Mouse (Mus musculus) neural tube, embryonic 12.5 days (tissue): ENCODE data around the gene Stam. TPM values are rescaled to one million over a fixed set of nuclear protein-coding genes. Genes with fewer than 3 reads are reported as not detected.
"Not testable (repeated sequence)": the region's sequence is repeated elsewhere in the genome, so short reads cannot be mapped to it uniquely, and the experiment has no call there.

Experiments used
- ATAC-seq: fragments of 200-750 bp; cut with Nextera tagmentation; 2 replicates; pipeline ENCODE4 v1.8.0; 2017; ENCODE audit warnings: low read depth, mild to moderate bottlenecking, moderate TSS enrichment, moderate library complexity; ENCODE audit not compliant: low FRiP score
- H3K27ac ChIP-seq: fragments of 300-500 bp; sonication (generic); 2 replicates; pipeline ENCODE4 v1.5.1; 2016
- H3K27me3 ChIP-seq: fragments of 300-500 bp; sonication (generic); replicated peaks from 2 replicates; pipeline ENCODE4 v1.6.1; 2016; ENCODE audit warnings: mild to moderate bottlenecking
- H3K36me3 ChIP-seq: fragments of 300-500 bp; sonication (generic); 2 replicates; pipeline ENCODE4 v1.6.1; 2016; ENCODE audit warnings: mild to moderate bottlenecking
- H3K4me1 ChIP-seq: fragments of 300-500 bp; sonication (generic); 2 replicates; pipeline ENCODE4 v1.6.1; 2016
- H3K4me2 ChIP-seq: fragments of 300-500 bp; sonication (generic); replicated peaks from 2 replicates; pipeline ENCODE4 v1.6.1; 2016; ENCODE audit warnings: mild to moderate bottlenecking
- H3K4me3 ChIP-seq: fragments of 300-500 bp; sonication (generic); 2 replicates; pipeline ENCODE4 v1.5.1; 2016
- H3K9ac ChIP-seq: fragments of 300-500 bp; sonication (generic); 2 replicates; pipeline ENCODE4 v1.6.1; 2016; ENCODE audit warnings: mild to moderate bottlenecking
- H3K9me3 ChIP-seq: fragments of 300-500 bp; sonication (generic); 2 replicates; pipeline ENCODE4 v1.6.1; 2016; ENCODE audit warnings: mild to moderate bottlenecking
- WGBS: fragments of 180-500 bp; shearing (Covaris S2); methylation state at CpG from one replicate; pipeline ENCODE4 v1.1.7; 2016; 5-methylcytosine and 5-hydroxymethylcytosine counted together
- polyA plus RNA-seq: library from polyadenylated mRNA; unstranded; fragments of >200 nt; fragmentation: Nextera tagmentation; extraction: Ambion mirVana; gene quantifications from 2 replicates; pipeline ENCODE4 v1.2.1, GENCODE M21; 2016

Gene Stam
- polyA plus RNA-seq, 1 experiment from 2014 or later, result 104 TPM

DNA sequence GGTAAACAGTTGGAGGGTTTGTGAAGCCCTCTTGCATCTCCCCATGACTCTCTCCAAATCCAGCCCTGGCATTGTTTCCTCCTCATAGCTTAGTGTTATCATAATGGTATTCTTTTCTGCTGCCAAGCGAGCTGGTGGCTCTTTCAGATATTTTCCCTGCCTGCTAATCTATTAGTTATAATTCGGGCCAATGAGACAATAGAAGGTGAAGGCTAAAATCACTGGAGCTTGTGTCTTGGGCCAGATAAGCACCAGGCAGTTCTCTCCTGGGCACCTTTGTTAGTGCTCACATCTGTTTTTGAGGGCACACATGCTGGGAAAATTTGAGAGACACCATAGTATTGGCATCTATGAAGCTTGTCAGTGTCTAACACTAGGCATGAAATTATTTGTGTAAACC, 91.2 kb downstream of the Stam start:
- H3K4me2 ChIP-seq, result no peak overlapping the region
- H3K9ac ChIP-seq, result no peak overlapping the region
- 84% methylated on average over 2 of the region's 2 CpGs for WGBS
- H3K4me3 ChIP-seq, result no peak overlapping the region
- H3K9me3 ChIP-seq, result no peaks in the 10 kb centered on the region
- H3K4me1 ChIP-seq, result no peaks in the 10 kb centered on the region
- H3K27ac ChIP-seq, result no peak overlapping the region
- ATAC-seq, result no peak
- H3K36me3 ChIP-seq, result no peaks in the 10 kb centered on the region
- H3K27me3 ChIP-seq, result no peaks in the 10 kb centered on the region

DNA sequence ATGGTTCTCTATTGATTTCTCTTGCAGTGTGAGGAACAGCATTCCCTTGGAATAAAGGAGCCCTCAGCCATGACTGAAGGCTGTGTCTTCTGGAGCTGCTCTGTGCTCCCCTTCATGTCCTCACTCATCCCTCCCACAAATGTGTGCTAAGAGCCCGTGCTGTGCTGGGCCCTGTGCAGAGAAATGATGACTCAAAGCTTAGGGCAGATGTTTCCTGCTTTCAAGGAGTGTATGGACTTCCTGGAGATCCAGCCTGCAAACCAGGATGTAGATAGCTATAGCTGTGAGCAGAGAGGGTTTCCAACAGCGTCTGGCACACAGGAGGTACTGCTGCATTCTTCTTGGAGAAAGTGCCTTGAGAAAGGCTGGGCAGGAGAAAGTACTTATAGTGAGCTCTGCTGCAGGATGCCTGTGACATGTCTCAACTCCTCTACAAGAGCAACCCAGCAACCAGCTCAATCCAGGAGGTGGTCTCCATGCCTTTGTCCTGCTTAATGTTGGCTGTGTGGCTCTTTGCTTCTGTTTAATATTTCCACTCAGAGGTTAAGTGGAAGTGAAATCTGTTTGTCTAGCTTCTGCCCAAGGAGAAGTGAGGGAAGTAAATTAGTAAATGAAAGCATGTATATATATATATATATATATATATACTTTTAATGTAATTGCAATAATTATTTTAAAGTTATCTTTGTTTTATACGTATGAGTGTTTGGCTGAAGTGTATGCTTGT, 91.9 kb downstream of the Stam start:
- Histone ChIP-seq H3K27me3 (no peaks in the 10 kb centered on the region), H3K4me1 (no peaks in the 10 kb centered on the region), H3K27ac (no peak overlapping the region), H3K36me3 (no peaks in the 10 kb centered on the region), H3K4me3 (no peak overlapping the region), H3K9me3 (no peaks in the 10 kb centered on the region), H3K9ac (no peak overlapping the region), H3K4me2 (no peak overlapping the region)
- 85% methylated on average over 3 of the region's 3 CpGs for WGBS
- no peak for ATAC-seq

DNA sequence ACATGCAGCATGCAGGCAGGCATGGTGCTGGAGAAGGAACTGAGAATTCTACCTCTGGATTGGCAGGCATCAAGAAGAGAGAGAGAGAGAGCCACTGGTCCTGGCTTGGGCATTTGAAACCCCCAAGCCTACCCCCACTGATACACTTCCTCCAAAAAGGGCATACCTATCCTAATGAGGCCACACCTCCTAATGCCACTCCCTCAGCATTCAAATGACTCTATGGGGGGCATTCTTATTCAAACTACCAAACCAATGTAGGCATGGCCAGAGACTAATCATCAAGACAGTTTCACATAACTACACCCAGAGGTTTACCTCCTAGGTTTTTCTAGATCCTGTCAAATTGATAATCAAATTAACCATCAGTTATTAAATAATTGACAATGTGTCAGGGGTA, 93.8 kb downstream of the Stam start:
- H3K9me3 ChIP-seq, result no peaks in the 10 kb centered on the region
- no peaks in the 10 kb centered on the region for H3K4me1 ChIP-seq
- H3K27ac ChIP-seq, result no peak overlapping the region
- H3K9ac ChIP-seq, result no peak overlapping the region
- H3K4me2 ChIP-seq, result no peak overlapping the region
- no peaks in the 10 kb centered on the region for H3K27me3 ChIP-seq
- ATAC-seq, result no peak
- no peaks in the 10 kb centered on the region for H3K36me3 ChIP-seq
- no peak overlapping the region for H3K4me3 ChIP-seq

DNA sequence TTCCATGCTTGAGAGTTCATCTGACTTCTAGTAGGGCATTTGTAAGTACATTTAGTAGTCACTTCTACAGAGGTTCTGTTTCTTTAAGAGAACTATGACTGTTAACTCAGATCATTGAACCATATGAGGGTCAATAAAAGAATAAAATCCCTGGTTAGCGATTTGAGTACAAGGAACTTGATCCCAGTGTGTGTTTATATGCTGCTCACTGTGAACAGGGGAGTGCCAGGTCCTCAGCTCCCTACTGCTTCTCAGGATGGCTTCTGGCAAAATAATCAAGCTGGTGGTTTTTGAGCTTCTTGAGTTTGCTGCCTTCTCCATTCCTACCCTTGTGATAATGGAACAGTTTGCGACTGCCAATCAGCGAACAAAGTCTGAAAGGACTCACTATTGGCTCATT, 100.4 kb downstream of the Stam start, which contains the start of gene Tmem236:
Gene Tmem236, plus strand, starts transcription at position 190 of the 400 bp plus-strand sequence.
- H3K36me3 ChIP-seq, result no peaks in the 10 kb centered on the region
- 58% methylated on average over 3 of the region's 3 CpGs for WGBS
- no peak within 1 kb of the TSS for H3K9ac ChIP-seq
- no peak within 1 kb of the TSS for H3K4me3 ChIP-seq
- H3K4me2 ChIP-seq, result no peak within 1 kb of the TSS
- H3K27me3 ChIP-seq, result no peaks in the 10 kb centered on the region
- no peak for ATAC-seq
- H3K9me3 ChIP-seq, result no peaks in the 10 kb centered on the region
- no peak within 1 kb of the TSS for H3K27ac ChIP-seq
- H3K4me1 ChIP-seq, result no peaks in the 10 kb centered on the region

DNA sequence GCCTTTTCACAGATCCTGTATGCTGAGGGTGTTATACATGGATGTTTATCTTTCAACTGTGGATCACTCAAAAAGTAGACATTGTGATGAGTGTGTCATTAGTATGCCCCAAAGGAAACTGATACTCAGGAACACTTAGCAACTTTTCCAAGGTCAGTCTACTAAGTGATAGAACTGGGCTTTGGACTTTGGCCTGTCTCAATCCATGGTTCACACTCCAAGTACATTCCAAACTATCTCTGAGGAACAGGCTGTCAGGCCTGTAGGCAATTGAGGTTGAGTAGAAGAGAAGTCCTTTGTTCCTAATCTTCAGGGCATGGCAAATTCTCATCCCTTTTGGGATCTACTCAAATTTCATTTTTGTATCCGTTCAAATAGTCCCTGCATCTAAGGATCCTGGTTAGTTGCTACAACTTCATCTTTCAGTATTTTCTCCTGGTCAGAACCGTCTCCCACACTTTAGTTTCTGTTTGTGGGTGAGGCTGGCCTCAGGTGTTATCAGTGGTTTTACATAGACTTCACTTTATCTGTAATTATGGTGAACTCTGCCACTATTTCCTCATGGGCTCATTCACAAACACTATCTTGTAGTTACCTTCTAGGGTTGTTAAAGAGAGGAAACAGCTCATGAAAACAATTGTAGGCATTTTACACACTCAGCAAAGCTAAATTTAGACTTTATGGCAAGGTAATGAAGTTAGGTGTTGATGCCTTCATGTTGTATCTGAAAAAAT, 102.7 kb downstream of the Stam start:
- Histone ChIP-seq H3K4me3 (no peak overlapping the region), H3K4me2 (no peak overlapping the region), H3K9ac (no peak overlapping the region), H3K27me3 (no peaks in the 10 kb centered on the region), H3K36me3 (no peaks in the 10 kb centered on the region), H3K27ac (no peak overlapping the region), H3K9me3 (no peaks in the 10 kb centered on the region), H3K4me1 (no peaks in the 10 kb centered on the region)
- WGBS, result 77% methylated on average over 2 of the region's 2 CpGs
- ATAC-seq, result no peak

DNA sequence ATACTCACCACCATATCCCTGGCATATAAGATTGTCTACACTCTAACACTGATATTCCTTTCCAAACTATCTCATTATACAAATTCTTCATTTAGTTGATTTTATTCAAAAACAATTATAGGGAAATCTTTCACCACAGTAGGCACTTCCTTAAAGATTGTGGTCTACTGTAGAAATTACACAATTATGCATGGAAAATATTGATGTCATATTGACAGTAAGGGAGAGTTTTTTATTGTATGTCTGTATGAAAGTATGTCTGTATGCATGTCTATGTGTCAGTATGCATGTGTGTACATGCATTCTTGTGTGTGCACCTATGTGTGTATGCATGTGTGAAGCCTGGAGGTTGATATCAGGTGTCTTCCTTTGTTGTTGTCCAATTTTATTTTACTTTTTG, 110.5 kb downstream of the Stam start:
- H3K27ac ChIP-seq, result no peak overlapping the region
- H3K36me3 ChIP-seq, result no peaks in the 10 kb centered on the region
- no peaks in the 10 kb centered on the region for H3K4me1 ChIP-seq
- no peak for ATAC-seq
- H3K9me3 ChIP-seq, result no peaks in the 10 kb centered on the region
- no peak overlapping the region for H3K4me3 ChIP-seq
- no peaks in the 10 kb centered on the region for H3K27me3 ChIP-seq
- no peak overlapping the region for H3K9ac ChIP-seq
- H3K4me2 ChIP-seq, result no peak overlapping the region

DNA sequence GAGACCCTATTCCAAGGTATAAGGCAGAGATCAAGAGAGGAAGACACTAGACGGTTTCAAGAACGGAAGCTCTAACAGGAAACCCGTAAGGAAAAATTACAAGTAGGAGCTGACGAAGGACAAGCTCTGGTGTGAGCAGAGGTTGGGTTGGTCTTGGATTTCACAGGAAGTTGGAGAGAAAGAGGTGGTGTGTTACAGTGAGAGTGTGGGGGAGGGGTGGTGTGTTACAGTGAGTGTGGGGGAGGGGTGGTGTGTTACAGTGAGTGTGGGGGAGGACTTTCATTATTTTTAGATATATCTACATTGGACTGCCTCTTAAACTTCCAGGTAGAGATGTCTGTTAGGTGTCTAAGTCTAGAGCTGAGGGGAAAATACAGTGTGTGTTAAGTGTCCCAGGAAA, 116.8 kb downstream of the Stam start:
- Histone ChIP-seq H3K4me1 (no peaks in the 10 kb centered on the region), H3K9me3 (no peaks in the 10 kb centered on the region), H3K36me3 (no peaks in the 10 kb centered on the region), H3K27me3 (no peaks in the 10 kb centered on the region), H3K4me3 (no peak overlapping the region), H3K9ac (no peak overlapping the region), H3K4me2 (no peak overlapping the region), H3K27ac (no peak overlapping the region)
- ATAC-seq, result no peak
- WGBS, result 89% methylated on average over 4 of the region's 4 CpGs

DNA sequence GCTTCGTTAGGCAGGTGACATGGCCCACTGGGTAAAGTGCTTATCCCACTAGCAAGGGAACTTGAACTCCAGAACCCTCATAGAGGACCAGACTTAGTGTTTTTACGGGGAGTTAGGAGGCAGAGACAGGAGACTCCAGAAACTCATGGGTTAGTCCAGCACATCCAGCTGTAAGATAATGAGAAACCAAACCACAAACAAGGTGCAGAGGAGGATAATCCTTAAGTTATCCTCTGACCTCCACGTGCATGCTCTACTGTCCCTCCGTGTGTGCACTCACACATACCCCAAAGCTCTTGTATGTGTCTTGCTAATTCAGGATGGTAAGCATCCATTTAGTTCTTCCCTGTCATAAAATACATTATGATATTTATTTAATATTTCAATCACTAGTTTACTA, 117.7 kb downstream of the Stam start:
- ATAC-seq, result no peak
- Histone ChIP-seq H3K4me3 (no peak overlapping the region), H3K9me3 (no peaks in the 10 kb centered on the region), H3K27me3 (no peaks in the 10 kb centered on the region), H3K4me1 (no peaks in the 10 kb centered on the region), H3K9ac (no peak overlapping the region), H3K27ac (no peak overlapping the region), H3K4me2 (no peak overlapping the region), H3K36me3 (no peaks in the 10 kb centered on the region)
- WGBS, result 86% methylated on average over 4 of the region's 4 CpGs

DNA sequence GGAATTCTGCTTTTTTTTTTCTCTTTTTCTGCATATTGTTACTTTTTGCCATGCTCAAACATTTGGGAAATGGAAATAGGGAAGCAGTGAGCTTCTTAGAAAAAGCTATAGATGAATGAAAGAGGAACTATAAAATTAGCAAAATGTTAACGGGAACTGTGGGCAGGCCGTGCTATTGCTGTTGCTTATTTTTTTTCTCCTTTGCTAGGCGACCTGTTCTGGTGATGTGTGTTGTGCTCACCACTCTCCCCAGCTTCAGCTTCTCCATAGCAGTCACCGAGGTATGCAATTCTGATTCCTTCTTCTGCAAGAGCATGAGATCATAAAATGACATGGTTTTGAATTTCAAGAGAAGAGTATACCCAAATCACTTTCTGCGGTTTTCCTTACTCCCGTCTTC, 118.1 kb downstream of the Stam start:
- Histone ChIP-seq H3K27ac (no peak overlapping the region), H3K4me2 (no peak overlapping the region), H3K27me3 (no peaks in the 10 kb centered on the region), H3K9ac (no peak overlapping the region), H3K36me3 (no peaks in the 10 kb centered on the region), H3K4me3 (no peak overlapping the region), H3K9me3 (no peaks in the 10 kb centered on the region), H3K4me1 (no peaks in the 10 kb centered on the region)
- ATAC-seq, result no peak
- WGBS, result 84% methylated on average over 6 of the region's 6 CpGs

DNA sequence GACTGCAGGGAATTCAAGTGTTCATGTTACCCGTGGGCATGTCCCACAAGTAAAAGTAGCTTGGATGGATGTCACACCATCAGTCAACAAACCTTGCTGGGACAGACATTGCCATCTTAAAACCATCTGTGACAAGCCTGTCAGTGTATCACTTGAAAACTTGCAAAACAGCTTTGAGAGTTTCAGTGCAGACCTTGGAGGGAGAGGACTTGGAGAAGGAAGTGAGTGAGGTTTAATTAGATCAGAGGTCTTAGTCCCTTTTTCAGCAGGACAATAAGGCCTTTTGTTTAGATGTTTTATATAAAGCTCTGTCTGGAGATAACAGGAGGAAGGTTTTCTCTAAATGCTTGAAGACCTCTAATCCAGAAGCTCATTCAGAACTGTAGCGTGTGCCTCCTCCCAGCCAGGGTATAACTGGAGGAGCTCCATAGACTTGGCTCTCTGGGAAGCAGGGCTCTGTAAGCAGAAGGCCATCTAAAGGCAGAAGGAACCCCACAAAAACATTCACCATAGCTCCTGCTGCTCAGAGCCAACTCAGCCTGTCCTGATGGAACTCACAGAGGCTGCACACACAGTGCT, 124.5 kb downstream of the Stam start:
- 67% methylated on average over 1 of the region's 2 CpGs for WGBS
- not testable (repeated sequence) for H3K27me3 ChIP-seq, H3K27ac ChIP-seq, H3K4me2 ChIP-seq, H3K36me3 ChIP-seq, H3K9ac ChIP-seq, H3K9me3 ChIP-seq, ATAC-seq, H3K4me1 ChIP-seq, H3K4me3 ChIP-seq
